Mouse (Mus musculus) neural tube, embryonic 13.5 days (tissue): Measurements from ENCODE around the gene Spsb2. TPM values are rescaled to one million over a fixed set of nuclear protein-coding genes. Genes with fewer than 3 reads are reported as not detected.
"Not testable (repeated sequence)": the region's sequence is repeated elsewhere in the genome, so short reads cannot be mapped to it uniquely, and the experiment has no call there.

ENCODE experiments used
- ATAC-seq: fragments of 200-750 bp; cut with Nextera tagmentation; 2 replicates; pipeline ENCODE4 v1.8.0; 2017; ENCODE audit warnings: low read depth, mild to moderate bottlenecking, moderate TSS enrichment, moderate library complexity
- H3K27ac ChIP-seq: fragments of 300-500 bp; sonication (generic); replicated peaks from 2 replicates; pipeline ENCODE4 v1.5.1; 2015; ENCODE audit warnings: moderate library complexity, mild to moderate bottlenecking, inconsistent platforms
- H3K27me3 ChIP-seq: fragments of 300-500 bp; sonication (generic); 2 replicates; pipeline ENCODE4 v1.6.1; 2015; ENCODE audit warnings: mild to moderate bottlenecking, inconsistent platforms
- H3K36me3 ChIP-seq: fragments of 300-500 bp; sonication (generic); 2 replicates; pipeline ENCODE4 v1.6.1; 2015; ENCODE audit warnings: mild to moderate bottlenecking, inconsistent platforms
- H3K4me1 ChIP-seq: fragments of 300-500 bp; sonication (generic); replicated peaks from 2 replicates; pipeline ENCODE4 v1.6.1; 2015; ENCODE audit warnings: inconsistent platforms
- H3K4me2 ChIP-seq: fragments of 300-500 bp; sonication (generic); 2 replicates; pipeline ENCODE4 v1.6.1; 2015; ENCODE audit warnings: inconsistent platforms, mild to moderate bottlenecking, moderate library complexity
- H3K4me3 ChIP-seq: fragments of 300-500 bp; sonication (generic); 2 replicates; pipeline ENCODE4 v1.5.1; 2015; ENCODE audit warnings: mild to moderate bottlenecking, inconsistent platforms
- H3K9ac ChIP-seq: fragments of 300-500 bp; sonication (generic); 2 replicates; pipeline ENCODE4 v1.6.1; 2015; ENCODE audit warnings: moderate library complexity, mild to moderate bottlenecking, inconsistent platforms
- H3K9me3 ChIP-seq: fragments of 300-500 bp; sonication (generic); 2 replicates; pipeline ENCODE4 v1.6.1; 2016; ENCODE audit warnings: inconsistent platforms
- WGBS: fragments of 180-500 bp; shearing (Covaris S2); methylation state at CpG from one replicate; pipeline ENCODE4 v1.1.7; 2015; 5-methylcytosine and 5-hydroxymethylcytosine counted together
- polyA plus RNA-seq: library from polyadenylated mRNA; unstranded; fragments of >200 nt; fragmentation: Nextera tagmentation; extraction: Ambion mirVana; gene quantifications from 2 replicates; pipeline ENCODE4 v1.2.1, GENCODE M21; 2015

Spsb2 gene
- polyA plus RNA-seq, 1 experiment from 2014 or later: 8.5 TPM

GRCm38 (mm10) chr6:124804341-124804740 lies 4.1 kb upstream of the Spsb2 start:
- WGBS: 90% methylated on average over 3 of the region's 3 CpGs
- Histone ChIP-seq H3K4me2 (no peak overlapping the region), H3K9me3 (no peaks in the 10 kb centered on the region), H3K36me3 (no peaks in the 10 kb centered on the region), H3K27me3 (no peaks in the 10 kb centered on the region), H3K4me3 (no peak overlapping the region), H3K9ac (no peak overlapping the region), H3K4me1 (peaks cover 30% of the 10 kb centered on the region), H3K27ac (no peak overlapping the region)
- ATAC-seq: no peak

DNA sequence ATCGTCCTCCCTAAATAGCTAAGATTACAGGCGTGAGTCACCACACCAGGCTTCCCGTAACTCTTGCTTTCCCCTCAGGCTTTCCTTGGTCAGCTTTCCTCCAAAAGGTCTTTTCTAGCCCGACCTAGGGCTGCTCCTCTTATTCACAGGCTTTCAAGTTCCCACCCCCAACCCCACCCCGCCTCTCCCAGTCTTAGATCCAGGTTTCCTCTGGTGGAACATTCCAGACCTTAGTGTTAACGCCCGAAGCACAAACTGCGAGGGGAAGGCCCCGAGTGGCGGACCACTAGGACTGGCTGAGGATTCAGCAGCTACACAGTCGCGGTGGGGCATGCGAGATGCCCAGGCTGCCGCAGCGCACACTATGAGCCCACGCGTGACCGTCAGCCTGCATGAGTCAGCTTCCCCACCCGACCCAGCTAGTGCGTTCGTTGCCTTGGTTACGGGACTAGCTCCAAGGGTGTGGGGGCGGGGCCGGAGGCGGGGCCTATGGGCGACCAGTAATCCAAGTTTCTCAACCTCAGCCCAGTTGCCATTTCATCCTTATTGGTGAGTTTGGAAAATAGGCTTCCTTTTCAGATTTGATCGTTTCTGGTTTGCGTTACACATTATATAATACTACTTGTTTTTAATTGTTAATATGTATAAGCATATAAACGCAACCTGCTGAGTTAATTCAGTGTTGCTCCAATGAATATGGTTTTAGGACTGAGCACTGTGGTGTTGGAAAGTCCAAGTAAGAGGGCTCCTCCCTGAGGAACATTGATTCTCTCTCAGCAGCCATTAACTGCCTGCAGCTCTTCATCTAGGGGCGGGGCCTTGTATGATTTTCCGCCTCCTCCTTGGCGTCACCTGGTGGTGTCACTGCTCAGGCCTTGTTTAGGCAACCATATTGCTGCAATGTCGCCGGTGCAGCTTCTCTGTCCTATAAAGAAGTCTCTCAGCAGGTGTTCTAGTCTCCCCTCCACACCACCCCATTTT lies 2.8 kb upstream of the Spsb2 start:
- peaks cover 40% of the 10 kb centered on the region for H3K4me1 ChIP-seq
- peaks cover 5% of the 10 kb centered on the region; the same call in 1 of the 2 replicates for H3K36me3 ChIP-seq
- peak overlapping the region; percentile 82 for H3K27ac ChIP-seq
- peak overlapping the region; percentile 44 for H3K4me3 ChIP-seq
- H3K4me2 ChIP-seq: peak overlapping the region; percentile 74
- ATAC-seq: peak; percentile 80
- no peaks in the 10 kb centered on the region for H3K9me3 ChIP-seq
- WGBS: 2% methylated on average over 34 of the region's 34 CpGs
- no peaks in the 10 kb centered on the region for H3K27me3 ChIP-seq
- peak overlapping the region; percentile 69 for H3K9ac ChIP-seq

DNA sequence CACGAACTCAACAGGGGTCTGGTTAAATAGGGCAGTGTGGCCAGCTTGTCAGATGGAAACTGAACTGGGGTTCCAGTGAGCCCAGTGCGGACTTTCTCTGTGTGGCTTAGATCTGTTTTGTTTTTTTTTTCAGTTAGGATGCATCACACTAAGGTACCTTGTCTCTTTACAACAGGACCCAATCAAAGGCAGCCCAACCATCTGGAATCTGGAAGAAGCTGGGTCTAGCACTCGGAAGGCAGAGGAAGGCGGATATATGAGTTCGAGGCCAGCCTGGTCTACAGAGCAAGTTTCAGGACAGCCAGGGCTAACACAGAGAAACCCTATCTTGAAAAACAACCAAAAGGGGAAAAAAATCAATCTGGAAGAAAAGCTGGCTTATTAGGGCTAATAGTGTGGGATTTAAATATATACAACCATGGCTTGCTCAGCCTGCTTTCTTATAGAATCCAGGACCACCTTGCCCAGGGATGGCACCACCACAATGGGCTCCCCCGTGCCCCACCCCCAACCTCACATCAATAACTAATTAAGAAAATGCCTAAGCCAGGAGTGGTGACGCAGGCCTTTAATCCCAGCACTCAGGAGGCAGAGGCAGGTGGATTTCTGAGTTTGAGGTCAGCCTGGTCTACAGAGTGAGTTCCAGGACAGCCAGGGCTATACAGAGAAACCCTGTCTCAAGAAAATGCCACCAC lies 1.9 kb upstream of the Spsb2 start:
- Histone ChIP-seq H3K9ac (no peak overlapping the region), H3K4me1 (peaks cover 40% of the 10 kb centered on the region), H3K9me3 (no peaks in the 10 kb centered on the region), H3K27me3 (no peaks in the 10 kb centered on the region), H3K4me3 (peak overlapping the region; percentile 44), H3K36me3 (peaks cover 12% of the 10 kb centered on the region), H3K27ac (peak overlapping the region; percentile 82), H3K4me2 (peak overlapping the region; percentile 74)
- ATAC-seq: no peak
- WGBS: 76% methylated on average over 7 of the region's 7 CpGs

- Histone ChIP-seq H3K4me3 (no peak overlapping the region), H3K27me3 (no peaks in the 10 kb centered on the region), H3K9me3 (no peaks in the 10 kb centered on the region), H3K36me3 (peaks cover 20% of the 10 kb centered on the region), H3K27ac (no peak overlapping the region), H3K9ac (no peak overlapping the region), H3K4me2 (no peak overlapping the region), H3K4me1 (peaks cover 48% of the 10 kb centered on the region)
- no peak for ATAC-seq
- 91% methylated on average over 4 of the region's 4 CpGs for WGBS
These were observed 1.1 kb upstream of the Spsb2 start for GRCm38 (mm10) chr6:124807366-124807765.

DNA sequence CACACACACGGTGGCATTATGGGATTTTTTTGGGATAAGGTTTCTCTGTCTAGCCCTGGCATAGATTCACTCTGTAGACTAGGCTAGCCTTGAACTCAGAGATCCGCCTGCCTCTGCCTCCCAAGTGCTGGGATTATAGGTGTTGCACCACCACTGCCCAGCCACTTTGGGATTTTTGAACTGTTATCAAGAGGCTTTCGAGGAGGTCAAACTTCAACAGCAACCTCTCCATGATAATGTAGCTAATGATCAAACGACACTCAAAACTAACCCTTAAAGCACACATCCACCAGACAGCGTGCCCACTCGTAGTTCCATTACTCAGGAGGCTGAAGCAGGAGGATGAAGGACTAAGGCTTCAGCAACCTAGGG lies 489 bp upstream of the Spsb2 start:
- Histone ChIP-seq H3K36me3 (peaks cover 21% of the 10 kb centered on the region), H3K4me3 (peak overlapping the region; percentile 50; the same call in 1 of the 2 replicates), H3K4me2 (peak overlapping the region; percentile 92), H3K27ac (peak overlapping the region; percentile 78; the same call in 1 of the 2 replicates), H3K9me3 (no peaks in the 10 kb centered on the region), H3K4me1 (peaks cover 54% of the 10 kb centered on the region), H3K27me3 (no peaks in the 10 kb centered on the region), H3K9ac (peak overlapping the region; percentile 75)
- WGBS: 84% methylated on average over 6 of the region's 6 CpGs
- no peak for ATAC-seq

DNA sequence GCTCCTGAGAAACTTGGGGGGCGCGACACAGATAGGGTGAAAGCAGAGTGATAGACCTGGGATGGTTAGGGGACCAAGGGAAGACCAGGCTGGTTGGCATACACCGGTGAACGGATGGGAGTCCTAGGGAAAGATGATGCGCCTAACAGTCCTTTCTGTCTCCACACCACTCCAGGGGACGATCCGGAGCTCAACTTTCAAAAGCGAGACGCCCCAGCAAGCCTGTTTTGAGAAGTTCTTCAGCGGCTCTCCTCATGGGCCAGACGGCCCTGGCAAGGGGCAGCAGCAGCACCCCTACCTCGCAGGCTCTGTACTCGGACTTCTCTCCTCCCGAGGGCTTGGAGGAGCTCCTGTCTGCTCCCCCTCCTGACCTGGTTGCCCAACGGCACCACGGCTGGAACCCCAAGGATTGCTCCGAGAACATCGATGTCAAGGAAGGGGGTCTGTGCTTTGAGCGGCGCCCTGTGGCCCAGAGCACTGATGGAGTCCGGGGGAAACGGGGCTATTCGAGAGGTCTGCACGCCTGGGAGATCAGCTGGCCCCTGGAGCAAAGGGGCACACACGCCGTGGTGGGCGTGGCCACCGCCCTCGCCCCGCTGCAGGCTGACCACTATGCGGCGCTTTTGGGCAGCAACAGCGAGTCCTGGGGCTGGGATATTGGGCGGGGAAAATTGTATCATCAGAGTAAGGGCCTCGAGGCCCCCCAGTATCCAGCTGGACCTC lies 752 bp downstream of the Spsb2 start:
- 0 out of 2 replicates have a peak, but pooled peaks have one; percentile 2 for ATAC-seq
- peaks cover 60% of the 10 kb centered on the region for H3K4me1 ChIP-seq
- WGBS: under 1% methylated on average over 35 of the region's 35 CpGs

DNA sequence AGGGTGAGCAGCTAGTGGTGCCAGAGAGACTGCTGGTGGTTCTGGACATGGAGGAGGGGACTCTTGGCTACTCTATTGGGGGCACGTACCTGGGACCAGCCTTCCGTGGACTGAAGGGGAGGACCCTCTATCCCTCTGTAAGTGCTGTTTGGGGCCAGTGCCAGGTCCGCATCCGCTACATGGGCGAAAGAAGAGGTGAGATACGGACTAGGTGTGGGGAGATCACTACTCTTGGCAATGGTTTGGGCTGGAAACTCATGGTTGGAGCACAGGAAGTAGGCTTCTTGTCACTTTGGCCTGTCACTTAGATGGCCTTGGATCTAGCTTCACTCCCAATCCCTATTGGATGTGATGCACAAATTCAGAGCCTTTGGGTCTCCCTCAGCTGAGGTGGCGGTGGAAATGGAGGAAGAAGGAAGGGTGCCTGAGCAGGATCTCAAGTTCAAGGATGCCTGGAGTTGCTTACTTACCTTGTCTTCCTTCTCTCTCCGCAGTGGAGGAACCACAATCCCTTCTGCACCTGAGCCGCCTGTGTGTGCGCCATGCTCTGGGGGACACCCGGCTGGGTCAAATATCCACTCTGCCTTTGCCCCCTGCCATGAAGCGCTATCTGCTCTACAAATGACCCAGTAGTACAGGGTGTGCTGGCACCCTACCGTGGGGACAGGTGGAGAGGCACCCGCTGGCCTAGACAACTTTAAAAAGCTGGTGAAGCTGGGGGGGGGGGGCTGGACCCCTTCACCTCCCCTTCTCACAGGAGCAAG lies 1.5 kb downstream of the Spsb2 start:
- H3K9me3 ChIP-seq: no peaks in the 10 kb centered on the region
- 46% methylated on average over 14 of the region's 14 CpGs for WGBS
- peak overlapping the region; percentile 50 for H3K4me3 ChIP-seq
- peak overlapping the region; percentile 75 for H3K9ac ChIP-seq
- peaks cover 22% of the 10 kb centered on the region for H3K36me3 ChIP-seq
- 0 out of 2 replicates have a peak overlapping the region, but pooled peaks have one; percentile 14 for H3K27ac ChIP-seq
- peak overlapping the region; percentile 92 for H3K4me2 ChIP-seq
- H3K4me1 ChIP-seq: peaks cover 68% of the 10 kb centered on the region
- H3K27me3 ChIP-seq: no peaks in the 10 kb centered on the region
- ATAC-seq: 0 out of 2 replicates have a peak, but pooled peaks have one; percentile 0

More for the DNA sequence above, 752 bp downstream of the Spsb2 start:
- Histone ChIP-seq H3K27me3 (no peaks in the 10 kb centered on the region), H3K4me3 (peak overlapping the region; percentile 50), H3K9ac (peak overlapping the region; percentile 75), H3K27ac (peak overlapping the region; percentile 78), H3K36me3 (peaks cover 21% of the 10 kb centered on the region), H3K9me3 (no peaks in the 10 kb centered on the region), H3K4me2 (peak overlapping the region; percentile 92)

- peaks cover 31% of the 10 kb centered on the region for H3K36me3 ChIP-seq
- H3K4me3 ChIP-seq, ATAC-seq, H3K27ac ChIP-seq, H3K27me3 ChIP-seq, H3K9me3 ChIP-seq: not testable (repeated sequence)
- peak overlapping the region; percentile 92; the same call in 1 of the 2 replicates for H3K4me2 ChIP-seq
- peaks cover 64% of the 10 kb centered on the region for H3K4me1 ChIP-seq
- peak overlapping the region; percentile 1; the same call in 1 of the 2 replicates for H3K9ac ChIP-seq
- WGBS: 86% methylated on average over 11 of the region's 11 CpGs
These were observed 2.3 kb downstream of the Spsb2 start for GRCm38 (mm10) chr6:124810566-124811402.

GRCm38 (mm10) chr6:124811403-124811665 lies 2.9 kb downstream of the Spsb2 start:
- ATAC-seq: no peak
- Histone ChIP-seq H3K4me1 (peaks cover 59% of the 10 kb centered on the region), H3K27ac (no peak overlapping the region), H3K9me3 (no peaks in the 10 kb centered on the region), H3K4me2 (no peak overlapping the region), H3K4me3 (no peak overlapping the region), H3K36me3 (peaks cover 36% of the 10 kb centered on the region), H3K27me3 (no peaks in the 10 kb centered on the region), H3K9ac (no peak overlapping the region)
- WGBS: 86% methylated on average over 4 of the region's 4 CpGs

GRCm38 (mm10) chr6:124811701-124812560 lies 3.5 kb downstream of the Spsb2 start:
- H3K27me3 ChIP-seq: no peaks in the 10 kb centered on the region
- H3K9me3 ChIP-seq: no peaks in the 10 kb centered on the region
- 88% methylated on average over 24 of the region's 24 CpGs for whole genome bisulfite sequencing
- peak overlapping the region; percentile 85 for H3K9ac ChIP-seq
- no peak for ATAC-seq
- peak overlapping the region; percentile 81 for H3K4me2 ChIP-seq
- peaks cover 56% of the 10 kb centered on the region for H3K4me1 ChIP-seq
- peaks cover 42% of the 10 kb centered on the region for H3K36me3 ChIP-seq
- peak overlapping the region; percentile 58 for H3K4me3 ChIP-seq
- no peak overlapping the region for H3K27ac ChIP-seq
